Mouse (Mus musculus) urinary bladder, adult 2 months (tissue): Measurements from ENCODE around the gene Zfyve28. TPM values are rescaled to one million over a fixed set of nuclear protein-coding genes. Genes with fewer than 3 reads are reported as not detected.
A peak's percentile ranks its signal among the peaks of the same experiment; 100 is the strongest.

Source experiments
- DNase-seq: peaks from one replicate; pipeline ENCODE4 v3.0.0; 2022; ENCODE audit warnings: low spot score
- polyA plus RNA-seq: library from polyadenylated mRNA; depleted of rRNA; stranded (reverse); fragments of >200 nt; gene quantifications from 2 replicates; pipeline ENCODE4 v1.2.3, GENCODE M21; 2012

The Zfyve28 gene
- polyA plus RNA-seq, 1 experiment = 3.8 TPM

GRCm38 (mm10) chr5:34210279-34210678, 78.0 kb downstream of the Zfyve28 start:
- no peak for DNase-seq

- DNase-seq = no peak
These were observed 80.7 kb downstream of the Zfyve28 start for GRCm38 (mm10) chr5:34207503-34207902.

GRCm38 (mm10) chr5:34205788-34206187, 82.5 kb downstream of the Zfyve28 start:
- no peak for DNase-seq

GRCm38 (mm10) chr5:34204911-34205310, 83.3 kb downstream of the Zfyve28 start:
- no peak for DNase-seq

- no peak for DNase-seq
These were observed 86.2 kb downstream of the Zfyve28 start for GRCm38 (mm10) chr5:34202006-34202405.

- DNase-seq = no peak
These were observed 86.9 kb downstream of the Zfyve28 start for GRCm38 (mm10) chr5:34201396-34201795.

- DNase-seq = no peak
These were observed 89.6 kb downstream of the Zfyve28 start for GRCm38 (mm10) chr5:34198615-34199014.

- DNase-seq = no peak
These were observed 91.0 kb downstream of the Zfyve28 start for GRCm38 (mm10) chr5:34197243-34197642.

- DNase-seq = no peak
These were observed 91.8 kb downstream of the Zfyve28 start for GRCm38 (mm10) chr5:34196423-34196822.

GRCm38 (mm10) chr5:34195786-34196185, 92.5 kb downstream of the Zfyve28 start:
- DNase-seq = no peak

- no peak for DNase-seq
These were observed 93.1 kb downstream of the Zfyve28 start for GRCm38 (mm10) chr5:34194975-34195662.

- no peak for DNase-seq
These were observed 93.8 kb downstream of the Zfyve28 start for GRCm38 (mm10) chr5:34194426-34194825.

- DNase-seq = no peak
These were observed 96.4 kb downstream of the Zfyve28 start for GRCm38 (mm10) chr5:34191843-34192242.

- DNase-seq = no peak
These were observed 97.2 kb downstream of the Zfyve28 start for GRCm38 (mm10) chr5:34191021-34191420.

- DNase-seq = no peak
These were observed 98.7 kb downstream of the Zfyve28 start for GRCm38 (mm10) chr5:34189521-34189920.

GRCm38 (mm10) chr5:34188856-34189255, 99.4 kb downstream of the Zfyve28 start:
- no peak for DNase-seq

GRCm38 (mm10) chr5:34187601-34188316, 100.5 kb downstream of the Zfyve28 start, which contains the start of gene Mxd4:
Gene Mxd4, minus strand, starts transcription at chr5:34187720.
- DNase-seq = peak; percentile 96

- DNase-seq = peak; percentile 57
These were observed 101.3 kb downstream of the Zfyve28 start for GRCm38 (mm10) chr5:34186961-34187391.

GRCm38 (mm10) chr5:34186391-34186790, 101.9 kb downstream of the Zfyve28 start:
- peak; percentile 28 for DNase-seq

- DNase-seq = peak; percentile 16
These were observed 102.5 kb downstream of the Zfyve28 start for GRCm38 (mm10) chr5:34185791-34186190.

- peak; percentile 18 for DNase-seq
These were observed 103.1 kb downstream of the Zfyve28 start for GRCm38 (mm10) chr5:34185051-34185580.

GRCm38 (mm10) chr5:34183976-34184375, 104.3 kb downstream of the Zfyve28 start:
- DNase-seq = peak; percentile 19
